18 mouse cellular contexts compared by ENCODE assay signal in the genomic region with DNA sequence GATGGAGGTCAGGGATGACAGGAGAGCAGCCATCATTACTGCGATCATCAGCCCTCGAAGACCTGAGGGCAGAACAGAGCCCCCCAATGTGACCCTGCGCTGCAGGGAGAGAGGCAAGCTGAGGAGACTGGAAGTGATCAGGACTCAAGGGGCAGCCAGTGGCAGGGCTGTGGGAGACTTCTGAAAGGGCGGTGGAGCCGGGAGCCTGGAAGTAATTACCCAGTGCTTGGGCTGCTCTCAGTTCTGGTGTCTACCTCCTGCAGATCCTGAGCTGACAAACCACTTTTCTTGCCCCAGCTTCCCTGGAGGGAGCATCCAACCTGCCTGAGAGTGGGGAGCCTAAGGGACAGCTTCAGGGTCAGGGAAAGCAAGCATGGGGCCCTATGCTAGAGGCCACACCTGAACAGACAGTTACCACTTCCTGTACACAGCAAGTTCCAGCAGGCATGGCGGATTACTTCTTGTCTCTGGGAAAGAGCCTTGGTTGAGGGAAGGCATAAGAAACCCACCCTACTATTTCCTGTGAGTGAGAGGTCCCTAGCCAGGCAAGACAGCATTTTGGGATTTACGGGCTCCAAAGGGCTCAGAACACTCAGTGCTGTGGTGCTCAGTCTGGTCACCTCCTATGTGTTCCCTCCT. TPM values are rescaled to one million over a fixed set of nuclear protein-coding genes. Genes with fewer than 3 reads are reported as not detected.
DNase-seq lines count a peak whose midpoint lies in the region; ATAC-seq and TF ChIP-seq lines count a peak whose summit lies in the region.
"Had no signal": no experiment of that assay in that cellular context is flagged by ENCODE, and none has a peak within 500 bp of the region (broad histone marks: within the 10 kb centered on the region; RNA-seq: fewer than 3 reads in every experiment).

No protein-coding gene starts in this region.

- no peaks in the 10 kb centered on the region for H3K9me3 ChIP-seq in hindbrain, embryonic 10.5 days
- no peaks in the 10 kb centered on the region for H3K9me3 ChIP-seq in hindbrain, embryonic 13.5 days
- no peaks in the 10 kb centered on the region for H3K9me3 ChIP-seq in stomach, postnatal 0 days (ENCODE audit: control insufficient read depth, low read length)
- H3K9me3 ChIP-seq: heart, embryonic 12.5 days; liver, embryonic 12.5 days; midbrain, embryonic 13.5 days; stomach, embryonic 15.5 days had no signal

- no peak for ATAC-seq in hindbrain, embryonic 13.5 days (ENCODE audit: low FRiP score)
- no peak for ATAC-seq in stomach, postnatal 0 days (ENCODE audit: low FRiP score, low TSS enrichment)
- ATAC-seq: liver, embryonic 12.5 days; midbrain, embryonic 13.5 days had no signal

- H3K9ac ChIP-seq in hindbrain, embryonic 13.5 days = no peak overlapping the region
- no peak overlapping the region for H3K9ac ChIP-seq in stomach, postnatal 0 days (ENCODE audit: low read length)
- H3K9ac ChIP-seq: heart, embryonic 12.5 days; liver, embryonic 12.5 days; lung, embryonic 14.5 days; midbrain, embryonic 13.5 days; stomach, embryonic 15.5 days had no signal

- TF ChIP-seq EP300 in stomach, postnatal 0 days (optimal IDR thresholded peaks at IDR 0.05) = no peak

- no peak overlapping the region for H3K4me3 ChIP-seq in hindbrain, embryonic 10.5 days
- no peak overlapping the region for H3K4me3 ChIP-seq in hindbrain, embryonic 13.5 days
- no peak overlapping the region for H3K4me3 ChIP-seq in stomach, postnatal 0 days (ENCODE audit: low read depth, low read length)
- H3K4me3 ChIP-seq: heart, embryonic 12.5 days; liver, embryonic 12.5 days; midbrain, embryonic 13.5 days; stomach, embryonic 15.5 days had no signal

- peaks cover 28% of the 10 kb centered on the region; the same call in 1 of the 2 replicates for H3K27me3 ChIP-seq in hindbrain, embryonic 10.5 days (ENCODE audit: insufficient read depth, poor library complexity, severe bottlenecking)
- H3K27me3 ChIP-seq in hindbrain, embryonic 13.5 days = peaks cover 35% of the 10 kb centered on the region; the same call in 1 of the 2 replicates
- no peaks in the 10 kb centered on the region for H3K27me3 ChIP-seq in stomach, postnatal 0 days (ENCODE audit: control insufficient read depth, insufficient read depth, low read length)
- H3K27me3 ChIP-seq: stomach, embryonic 15.5 days had no signal

- peaks cover 45% of the 10 kb centered on the region for H3K4me1 ChIP-seq in hindbrain, embryonic 10.5 days (replicated peaks)
- H3K4me1 ChIP-seq in hindbrain, embryonic 13.5 days (replicated peaks) = peaks cover 15% of the 10 kb centered on the region
- 0 out of 2 replicates have a peak, but pooled peaks cover 2% of the 10 kb centered on the region for H3K4me1 ChIP-seq in stomach, postnatal 0 days (replicated peaks; ENCODE audit: control insufficient read depth, insufficient read depth)

- H3K27ac ChIP-seq in hindbrain, embryonic 10.5 days = 0 out of 2 replicates have a peak overlapping the region, but pooled peaks have one; percentile 70
- no peak overlapping the region for H3K27ac ChIP-seq in hindbrain, embryonic 13.5 days
- H3K27ac ChIP-seq in stomach, postnatal 0 days (replicated peaks) = 0 out of 2 replicates have a peak overlapping the region, but pooled peaks have one; percentile 35
- H3K27ac ChIP-seq: liver, embryonic 12.5 days; midbrain, embryonic 13.5 days; stomach, embryonic 15.5 days had no signal

- DNase-seq in hindbrain, embryonic 10.5 days (ENCODE audit: low spot score) = peak; percentile 39
- peak; percentile 61 for DNase-seq in embryo, embryonic 11 days
- DNase-seq in forelimb bud, embryonic 11.5 days (ENCODE audit: low read depth, low spot score) = peak; percentile 31
- no peak for DNase-seq in stomach, postnatal 0 days (ENCODE audit: low spot score)
- DNase-seq in B cell, adult 2 months = no peak
- no peak for DNase-seq in T-cell, adult 2 months (ENCODE audit: low spot score)
- DNase-seq: cerebellum, adult 9-10 months; kidney, adult 9 months; lung, embryonic 14.5 days; lung, postnatal 4 days; spleen, adult 18-20 months; thymus, postnatal 25 days had no signal

- H3K36me3 ChIP-seq in hindbrain, embryonic 10.5 days = no peaks in the 10 kb centered on the region
- no peaks in the 10 kb centered on the region for H3K36me3 ChIP-seq in hindbrain, embryonic 13.5 days
- H3K36me3 ChIP-seq in stomach, postnatal 0 days (ENCODE audit: control insufficient read depth, insufficient read depth, low read length) = no peaks in the 10 kb centered on the region
- H3K36me3 ChIP-seq: heart, embryonic 12.5 days; liver, embryonic 12.5 days; midbrain, embryonic 13.5 days; stomach, embryonic 15.5 days had no signal

- no peak for TF ChIP-seq CTCF in stomach, postnatal 0 days (IDR thresholded peaks at IDR 0.05; ENCODE audit: low read depth)

- no peak overlapping the region for H3K4me2 ChIP-seq in hindbrain, embryonic 13.5 days
- H3K4me2 ChIP-seq in stomach, postnatal 0 days (replicated peaks; ENCODE audit: low read depth) = no peak overlapping the region
- H3K4me2 ChIP-seq: heart, embryonic 12.5 days; liver, embryonic 12.5 days; lung, embryonic 14.5 days; midbrain, embryonic 13.5 days; stomach, embryonic 15.5 days had no signal

- WGBS in hindbrain, embryonic 10.5 days = 63% methylated on average over 7 of the region's 7 CpGs
- 60% methylated on average over 7 of the region's 7 CpGs for WGBS in hindbrain, embryonic 13.5 days
- WGBS in stomach, postnatal 0 days = 74% methylated on average over 7 of the region's 7 CpGs

RNA-seq across cellular contexts. Expression of a gene that starts 7.6 kb away (rescaled TPM):
- polyA plus RNA-seq in hindbrain, embryonic 10.5 days (2016; fragmentation: Nextera tagmentation; extraction: Ambion mirVana) = 0.68 and 1.8 TPM in 2 replicates
- 0.13 and 0.19 TPM in 2 replicates for polyA plus RNA-seq in hindbrain, embryonic 13.5 days (2015; fragmentation: Nextera tagmentation; extraction: Ambion mirVana)
- polyA plus RNA-seq in stomach, postnatal 0 days (2015; fragmentation: Nextera tagmentation; extraction: Ambion mirVana) = 4.5 and 4.9 TPM in 2 replicates

RNA-seq across cellular contexts. Expression of a gene that starts 23.3 kb away (rescaled TPM):
- 7.8 and 8.6 TPM in 2 replicates for polyA plus RNA-seq in hindbrain, embryonic 10.5 days (2016; fragmentation: Nextera tagmentation; extraction: Ambion mirVana)
- polyA plus RNA-seq in hindbrain, embryonic 13.5 days (2015; fragmentation: Nextera tagmentation; extraction: Ambion mirVana) = 10.2 and 11.0 TPM in 2 replicates
- 4.6 and 4.9 TPM in 2 replicates for polyA plus RNA-seq in stomach, postnatal 0 days (2015; fragmentation: Nextera tagmentation; extraction: Ambion mirVana)

RNA-seq across cellular contexts. Expression of a gene that starts 44.3 kb away (rescaled TPM):
- polyA plus RNA-seq in hindbrain, embryonic 10.5 days (2016; fragmentation: Nextera tagmentation; extraction: Ambion mirVana) = 0.09 TPM in 1 of 2 replicates, not detected in the other
- polyA plus RNA-seq in hindbrain, embryonic 13.5 days (2015; fragmentation: Nextera tagmentation; extraction: Ambion mirVana) = not detected in 2 replicates
- 0.07 TPM in 1 of 2 replicates, not detected in the other for polyA plus RNA-seq in stomach, postnatal 0 days (2015; fragmentation: Nextera tagmentation; extraction: Ambion mirVana)
- polyA plus RNA-seq: forebrain, embryonic 11.5 days; heart, embryonic 12.5 days; liver, embryonic 12.5 days; lung, embryonic 14.5 days; stomach, embryonic 15.5 days had no signal

Comparison
In these comparisons a context has a peak if more than half of its experiments do, and no peak if none do; other contexts are left out.
1. DNase-seq: peak in hindbrain, embryonic 10.5 days (single experiment), embryo, embryonic 11 days (single experiment) and forelimb bud, embryonic 11.5 days (single experiment); none in stomach, postnatal 0 days (single experiment), B cell, adult 2 months (0 of 2) and T-cell, adult 2 months (single experiment).